In the genomic region with DNA sequence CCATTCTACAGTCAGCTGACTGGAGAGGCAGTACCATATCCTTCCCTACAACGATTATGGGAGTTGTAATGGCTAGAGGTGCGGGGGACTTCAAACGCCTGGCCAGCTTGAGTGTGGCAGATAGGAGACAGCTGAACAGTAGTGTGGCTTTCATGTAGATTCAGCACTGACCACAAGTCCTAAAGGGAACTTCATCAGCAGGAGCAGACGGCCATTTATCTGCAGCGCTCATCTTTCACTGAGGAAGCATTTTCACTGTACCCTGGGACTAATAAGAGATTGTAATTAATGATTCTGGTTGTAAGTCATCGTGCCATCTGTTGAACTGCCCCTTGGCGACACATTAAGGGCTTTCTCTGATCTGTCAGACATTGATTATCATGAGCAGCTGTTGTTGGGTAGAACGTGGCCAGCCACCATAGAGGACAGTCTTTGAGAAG, we compare ENCODE assay signal across 12 mouse cellular contexts. TPM values are rescaled to one million over a fixed set of nuclear protein-coding genes. Genes with fewer than 3 reads are reported as not detected.
A peak's percentile ranks its signal among the peaks of the same experiment; 100 is the strongest.
DNase-seq lines count a peak whose midpoint lies in the region; ATAC-seq and TF ChIP-seq lines count a peak whose summit lies in the region.
"Had no signal": no experiment of that assay in that cellular context is flagged by ENCODE, and none has a peak within 500 bp of the region (broad histone marks: within the 10 kb centered on the region; RNA-seq: fewer than 3 reads in every experiment).

No protein-coding gene starts in this region.

- peak; percentile 21 for DNase-seq in left cerebral cortex, postnatal 4 days
- no peak for DNase-seq in left cerebral cortex, postnatal 36 days (ENCODE audit: low spot score in 2 of 2)
- DNase-seq in G1E (ENCODE audit: low spot score) (no peak), MN1 (ENCODE audit: low spot score) (peak; percentile 40)
- DNase-seq in hindbrain, postnatal 0 days (ENCODE audit: low spot score): peak; percentile 47
- no peak for DNase-seq in heart, adult 2 months
- DNase-seq: gastrocnemius, postnatal 25 days; heart, postnatal 10 days; liver, embryonic 13.5 days had no signal

- no peaks in the 10 kb centered on the region for H3K9me3 ChIP-seq in G1E (replicated peaks)
- H3K9me3 ChIP-seq in hindbrain, postnatal 0 days (ENCODE audit: low read length): no peaks in the 10 kb centered on the region
- H3K9me3 ChIP-seq: liver, embryonic 13.5 days; midbrain, embryonic 15.5 days had no signal

- TF ChIP-seq POLR2A in heart, adult 2 months (IDR thresholded peaks at IDR 0.05; ENCODE audit: insufficient read depth, low read depth, low read length): no peak

- no peak overlapping the region for H3K9ac ChIP-seq in hindbrain, postnatal 0 days (replicated peaks; ENCODE audit: low read length)
- no peak overlapping the region for H3K9ac ChIP-seq in heart, adult 2 months (ENCODE audit: low read depth, low read length)
- H3K9ac ChIP-seq: liver, embryonic 13.5 days; midbrain, embryonic 15.5 days had no signal

- intact Hi-C loops in left cerebral cortex, postnatal 4 days (cut with DNase I): loop anchor here (5.0 kb wide), 1 partner anchor 143 kb away; no protein-coding TSS in a partner anchor
- intact Hi-C loops in left cerebral cortex, postnatal 36 days (cut with DNase I): loop anchor here (5.0 to 10.0 kb wide), 2 partner anchors 143 to 285 kb away; no protein-coding TSS in a partner anchor
- intact Hi-C loops in heart, adult 2 months (cut with DNase I): loop anchor here (5.0 kb wide), 1 partner anchor 88 kb away; the partner anchor contains the start of gene Tgm2

- no peak for TF ChIP-seq EP300 in heart, adult 2 months (IDR thresholded peaks at IDR 0.05; ENCODE audit: insufficient read depth, low read depth, low read length)

- TF ChIP-seq CTCF in G1E (IDR thresholded peaks at IDR 0.05; ENCODE audit: low read depth, low read length): no peak
- no peak for TF ChIP-seq CTCF in hindbrain, postnatal 0 days (IDR thresholded peaks at IDR 0.05; ENCODE audit: low read depth)
- TF ChIP-seq CTCF in heart, adult 2 months (IDR thresholded peaks at IDR 0.05): no peak

- H3K4me1 ChIP-seq in G1E (ENCODE audit: insufficient read depth, low read depth, low read length): peaks cover 16% of the 10 kb centered on the region
- H3K4me1 ChIP-seq in hindbrain, postnatal 0 days (ENCODE audit: insufficient read depth, low read length): no peaks in the 10 kb centered on the region; the same call in 1 of the 2 replicates
- peaks cover 2% of the 10 kb centered on the region for H3K4me1 ChIP-seq in heart, adult 2 months (ENCODE audit: control insufficient read depth, insufficient read depth, low read length)
- H3K4me1 ChIP-seq: liver, embryonic 13.5 days; midbrain, embryonic 15.5 days had no signal

- peak; percentile 82 for ATAC-seq in G1E (ENCODE audit: extremely low read depth, insufficient number of reproducible peaks, low FRiP score, poor library complexity, severe bottlenecking)
- no peak for ATAC-seq in hindbrain, postnatal 0 days
- ATAC-seq in megakaryocyte, adult 5-6 weeks (ENCODE audit: poor library complexity, severe bottlenecking): no peak
- ATAC-seq: intestine, postnatal 0 days; midbrain, embryonic 15.5 days had no signal

- peaks cover 95% of the 10 kb centered on the region for H3K36me3 ChIP-seq in G1E (replicated peaks)
- H3K36me3 ChIP-seq in hindbrain, postnatal 0 days (ENCODE audit: insufficient read depth, low read length): peaks cover 11% of the 10 kb centered on the region; the same call in 1 of the 2 replicates
- H3K36me3 ChIP-seq in heart, adult 2 months (ENCODE audit: control insufficient read depth, insufficient read depth, low read length): peaks cover 8% of the 10 kb centered on the region; the same call in 1 of the 2 replicates
- H3K36me3 ChIP-seq: midbrain, embryonic 15.5 days had no signal

- no peaks in the 10 kb centered on the region for H3K79me2 ChIP-seq in heart, adult 2 months (replicated peaks; ENCODE audit: control insufficient read depth, insufficient read depth, low read length)

- no peak overlapping the region for H3K4me3 ChIP-seq in G1E (ENCODE audit: low read depth, low read length)
- no peak overlapping the region for H3K4me3 ChIP-seq in hindbrain, postnatal 0 days (ENCODE audit: low read length)
- no peak overlapping the region for H3K4me3 ChIP-seq in heart, adult 2 months
- H3K4me3 ChIP-seq: liver, embryonic 13.5 days; midbrain, embryonic 15.5 days had no signal

- 0 out of 2 replicates have a peak overlapping the region, but pooled peaks have one; percentile 0 for H3K27ac ChIP-seq in hindbrain, postnatal 0 days
- no peak overlapping the region for H3K27ac ChIP-seq in heart, adult 2 months
- H3K27ac ChIP-seq: liver, embryonic 13.5 days; midbrain, embryonic 15.5 days had no signal

- no peak overlapping the region for H3K4me2 ChIP-seq in hindbrain, postnatal 0 days (ENCODE audit: low read depth, low read length)
- H3K4me2 ChIP-seq: liver, embryonic 13.5 days; midbrain, embryonic 15.5 days had no signal

- H3K27me3 ChIP-seq in G1E (ENCODE audit: insufficient read depth, low read length): no peaks in the 10 kb centered on the region
- no peaks in the 10 kb centered on the region for H3K27me3 ChIP-seq in hindbrain, postnatal 0 days (ENCODE audit: insufficient read depth, low read length)
- H3K27me3 ChIP-seq in heart, adult 2 months (ENCODE audit: control insufficient read depth, insufficient read depth, low read length): no peaks in the 10 kb centered on the region
- H3K27me3 ChIP-seq: liver, embryonic 13.5 days; midbrain, embryonic 15.5 days had no signal

- WGBS in hindbrain, postnatal 0 days: 41% methylated on average over 8 of the region's 8 CpGs
- 73% methylated on average over 8 of the region's 8 CpGs for WGBS in heart, adult 2 months

RNA-seq across cellular contexts. Expression of gene Rprd1b, which starts 31.4 kb away (rescaled TPM):
- 10 to 100 TPM; 34.7 to 35.1 TPM for total RNA-seq in left cerebral cortex, postnatal 4 days (2021)
- total RNA-seq in left cerebral cortex, postnatal 36 days (2021): 10 to 100 TPM; 50.9 to 58.1 TPM
- total RNA-seq in G1E (2014; fragmentation: Nextera tagmentation) (37.9 and 45.8 TPM in 2 replicates), G1E (2017) (25.6 and 28.7 TPM in 2 replicates)
- 36.2 and 49.0 TPM in 2 replicates for polyA plus RNA-seq in G1E (2012)
- total RNA-seq in hindbrain, postnatal 0 days (2014; rRNA removed): 26.3 and 31.3 TPM in 2 replicates
- 19.8 and 20.4 TPM in 2 replicates for polyA plus RNA-seq in hindbrain, postnatal 0 days (2015; fragmentation: Nextera tagmentation; extraction: Ambion mirVana)
- total RNA-seq in megakaryocyte, adult 5-6 weeks (2015): 26.7 and 26.9 TPM in 2 replicates
- 17.0 and 21.7 TPM in 2 replicates for total RNA-seq in megakaryocyte, adult 5-6 weeks (2017)
- 10 to 100 TPM; 32.9 to 33.5 TPM for total RNA-seq in heart, adult 2 months (2021)
- 15.9 and 20.8 TPM in 2 replicates for polyA plus RNA-seq in heart, adult 2 months (2012; rRNA removed)

RNA-seq across cellular contexts. Expression of gene Tti1, which starts 31.5 kb away (rescaled TPM):
- total RNA-seq in left cerebral cortex, postnatal 4 days (2021): 10 to 100 TPM; 17.2 to 19.1 TPM
- total RNA-seq in left cerebral cortex, postnatal 36 days (2021): 10 to 100 TPM; 19.7 to 21.1 TPM
- total RNA-seq in G1E (2014; fragmentation: Nextera tagmentation) (39.7 and 40.0 TPM in 2 replicates), G1E (2017) (24.7 and 24.8 TPM in 2 replicates)
- 3.9 and 9.4 TPM in 2 replicates for polyA plus RNA-seq in G1E (2012)
- 18.2 and 19.4 TPM in 2 replicates for total RNA-seq in hindbrain, postnatal 0 days (2014; rRNA removed)
- 9.5 and 10.3 TPM in 2 replicates for polyA plus RNA-seq in hindbrain, postnatal 0 days (2015; fragmentation: Nextera tagmentation; extraction: Ambion mirVana)
- 11.7 and 22.2 TPM in 2 replicates for total RNA-seq in megakaryocyte, adult 5-6 weeks (2015)
- 18.7 and 19.7 TPM in 2 replicates for total RNA-seq in megakaryocyte, adult 5-6 weeks (2017)
- total RNA-seq in heart, adult 2 months (2021): 10 to 100 TPM; 24.3 to 25.3 TPM
- polyA plus RNA-seq in heart, adult 2 months (2012; rRNA removed): 17.3 and 25.9 TPM in 2 replicates

Comparison
In these comparisons a context has a peak if more than half of its experiments do, and no peak if none do; other contexts are left out.
1. DNase-seq: peak in left cerebral cortex, postnatal 4 days (single experiment), MN1 (single experiment) and hindbrain, postnatal 0 days (single experiment); none in left cerebral cortex, postnatal 36 days (0 of 2), G1E (single experiment) and heart, adult 2 months (0 of 2).